In the genomic region with DNA sequence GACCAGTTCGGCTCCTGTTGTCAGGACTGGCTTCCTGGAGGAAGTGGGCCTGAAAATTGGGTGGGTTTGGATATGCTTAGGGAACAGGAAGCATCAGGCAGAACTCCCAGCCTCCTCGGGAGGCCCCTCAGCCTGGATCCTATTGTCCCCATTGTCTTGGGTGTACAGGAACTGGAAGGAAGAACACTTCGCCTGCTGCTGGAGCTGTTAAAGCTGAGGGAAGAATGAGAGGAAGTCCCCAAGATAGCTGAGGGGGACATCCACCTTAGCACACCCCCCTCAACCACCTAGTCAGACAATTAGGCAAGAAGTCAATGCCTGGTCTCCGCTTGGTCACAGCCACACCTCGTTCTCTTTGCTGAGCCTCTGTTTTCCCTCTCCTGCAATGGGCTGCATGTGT, we compare ENCODE assay signal across 13 mouse cellular contexts. TPM values are rescaled to one million over a fixed set of nuclear protein-coding genes. Genes with fewer than 3 reads are reported as not detected.
DNase-seq lines count a peak whose midpoint lies in the region; ATAC-seq and TF ChIP-seq lines count a peak whose summit lies in the region.
"Had no signal": no experiment of that assay in that cellular context is flagged by ENCODE, and none has a peak within 500 bp of the region (broad histone marks: within the 10 kb centered on the region; RNA-seq: fewer than 3 reads in every experiment).

No protein-coding gene starts in this region.

- no peak for TF ChIP-seq CTCF in lung, adult 2 months (IDR thresholded peaks at IDR 0.05; ENCODE audit: insufficient read depth, low read length)
- no peak for TF ChIP-seq CTCF in thymus, adult 2 months (IDR thresholded peaks at IDR 0.05; ENCODE audit: borderline replicate concordance, control insufficient read depth, extremely low read depth, insufficient read depth, low read length, poor library complexity)

- no peaks in the 10 kb centered on the region for H3K9me3 ChIP-seq in kidney, embryonic 15.5 days (replicated peaks)
- no peaks in the 10 kb centered on the region for H3K9me3 ChIP-seq in stomach, embryonic 16.5 days (replicated peaks; ENCODE audit: control insufficient read depth, low read length)

- no peak for ATAC-seq in kidney, embryonic 15.5 days (replicated peaks; ENCODE audit: low FRiP score)
- no peak for ATAC-seq in stomach, embryonic 16.5 days (ENCODE audit: insufficient read depth, low FRiP score)
- ATAC-seq: Patski had no signal

- peak overlapping the region; percentile 97 for H3K27ac ChIP-seq in kidney, embryonic 15.5 days
- H3K27ac ChIP-seq in stomach, embryonic 16.5 days (ENCODE audit: low read length), result peak overlapping the region; percentile 86; the same call in 1 of the 2 replicates
- H3K27ac ChIP-seq in thymus, adult 2 months (ENCODE audit: control insufficient read depth, insufficient read depth, low read length), result no peak overlapping the region

- no peak overlapping the region for H3K4me3 ChIP-seq in lung, adult 2 months (replicated peaks; ENCODE audit: extremely low read depth, low read depth, low read length)
- no peak overlapping the region for H3K4me3 ChIP-seq in kidney, embryonic 15.5 days (replicated peaks)
- H3K4me3 ChIP-seq in stomach, embryonic 16.5 days (replicated peaks; ENCODE audit: low read length), result no peak overlapping the region
- no peak overlapping the region for H3K4me3 ChIP-seq in thymus, adult 2 months (ENCODE audit: control insufficient read depth, insufficient read depth, low read length)

- no peak for TF ChIP-seq POLR2A in lung, adult 2 months (IDR thresholded peaks at IDR 0.05; ENCODE audit: borderline replicate concordance, extremely low read depth, low read depth, low read length)
- no peak for TF ChIP-seq POLR2A in thymus, adult 2 months (IDR thresholded peaks at IDR 0.05; ENCODE audit: control insufficient read depth, extremely low read depth, insufficient read depth, low read length, poor library complexity)

- peak overlapping the region; percentile 14; the same call in 1 of the 2 replicates for H3K9ac ChIP-seq in kidney, embryonic 15.5 days
- peak overlapping the region; percentile 4; the same call in 1 of the 2 replicates for H3K9ac ChIP-seq in stomach, embryonic 16.5 days (ENCODE audit: low read length)

- peak; percentile 43 for DNase-seq in adrenal gland, postnatal 14 days
- no peak for DNase-seq in adrenal gland, postnatal 4 days (ENCODE audit: low spot score in 2 of 2)
- DNase-seq in lung, postnatal 10 days, result peak; percentile 49
- no peak for DNase-seq in lung, adult 2 months
- DNase-seq in urinary bladder, postnatal 10 days (ENCODE audit: low spot score), result no peak
- no peak for DNase-seq in thymus, adult 2 months
- DNase-seq: midbrain, embryonic 14.5 days had no signal

- 51% methylated on average over 5 of the region's 5 CpGs for WGBS in lung, adult 2 months
- WGBS in kidney, embryonic 15.5 days, result 65% methylated on average over 5 of the region's 5 CpGs
- 57% methylated on average over 5 of the region's 5 CpGs for WGBS in stomach, embryonic 16.5 days
- WGBS in thymus, adult 2 months, result 76% methylated on average over 5 of the region's 5 CpGs

- peak overlapping the region; percentile 53; the same call in 1 of the 2 replicates for H3K4me2 ChIP-seq in kidney, embryonic 15.5 days
- no peak overlapping the region for H3K4me2 ChIP-seq in stomach, embryonic 16.5 days (ENCODE audit: low read depth, low read length)

- no peaks in the 10 kb centered on the region for H3K27me3 ChIP-seq in kidney, embryonic 15.5 days
- H3K27me3 ChIP-seq in stomach, embryonic 16.5 days (ENCODE audit: control insufficient read depth, insufficient read depth, low read length), result no peaks in the 10 kb centered on the region
- no peaks in the 10 kb centered on the region for H3K27me3 ChIP-seq in thymus, adult 2 months (ENCODE audit: control insufficient read depth, insufficient read depth, low read length)
- H3K27me3 ChIP-seq: Patski had no signal

- peaks cover 13% of the 10 kb centered on the region for H3K4me1 ChIP-seq in lung, adult 2 months (ENCODE audit: control insufficient read depth, insufficient read depth, low read length)
- peaks cover 95% of the 10 kb centered on the region for H3K4me1 ChIP-seq in kidney, embryonic 15.5 days
- H3K4me1 ChIP-seq in stomach, embryonic 16.5 days (ENCODE audit: control insufficient read depth, insufficient read depth, low read length), result peaks cover 88% of the 10 kb centered on the region
- no peaks in the 10 kb centered on the region for H3K4me1 ChIP-seq in thymus, adult 2 months (replicated peaks; ENCODE audit: control insufficient read depth, insufficient read depth, low read length)

- no peaks in the 10 kb centered on the region for H3K36me3 ChIP-seq in kidney, embryonic 15.5 days
- H3K36me3 ChIP-seq in stomach, embryonic 16.5 days (ENCODE audit: control insufficient read depth, insufficient read depth, low read length), result no peaks in the 10 kb centered on the region
- H3K36me3 ChIP-seq in thymus, adult 2 months (ENCODE audit: control insufficient read depth, insufficient read depth, low read length), result no peaks in the 10 kb centered on the region

RNA-seq across cellular contexts. Expression of gene Hspg2, which starts 9.7 kb away (rescaled TPM):
- 230 and 242 TPM in 2 replicates for total RNA-seq in adrenal gland, postnatal 14 days (2021)
- total RNA-seq in adrenal gland, postnatal 4 days (2021), result 100 to 1,000 TPM; 170 to 191 TPM
- 67.8 and 76.2 TPM in 2 replicates for polyA plus RNA-seq in lung, adult 2 months (2012; rRNA removed)
- 34.2 and 35.7 TPM in 2 replicates for polyA plus RNA-seq in kidney, embryonic 15.5 days (2015; fragmentation: Nextera tagmentation; extraction: Ambion mirVana)
- polyA plus RNA-seq in stomach, embryonic 16.5 days (2015; fragmentation: Nextera tagmentation; extraction: Ambion mirVana), result 29.5 and 31.7 TPM in 2 replicates
- 21.6 and 25.6 TPM in 2 replicates for polyA plus RNA-seq in thymus, adult 2 months (2012; rRNA removed)

RNA-seq across cellular contexts. Expression of gene 1700013G24Rik, which starts 25.2 kb away (rescaled TPM):
- total RNA-seq in adrenal gland, postnatal 14 days (2021), result not detected in 2 replicates
- not detected for total RNA-seq in adrenal gland, postnatal 4 days (2021)
- polyA plus RNA-seq in lung, adult 2 months (2012; rRNA removed), result 0.15 TPM in 1 of 2 replicates, not detected in the other
- not detected in 2 replicates for polyA plus RNA-seq in kidney, embryonic 15.5 days (2015; fragmentation: Nextera tagmentation; extraction: Ambion mirVana)
- not detected in 2 replicates for polyA plus RNA-seq in stomach, embryonic 16.5 days (2015; fragmentation: Nextera tagmentation; extraction: Ambion mirVana)
- polyA plus RNA-seq in thymus, adult 2 months (2012; rRNA removed), result 0.22 TPM in 1 of 2 replicates, not detected in the other
- total RNA-seq: left cerebral cortex, postnatal 10 days had no signal
- polyA plus RNA-seq: brain, embryonic 14.5 days; embryonic facial prominence, embryonic 11.5 days; midbrain, embryonic 14.5 days; Patski had no signal

RNA-seq across cellular contexts. Expression of gene Cela3b, which starts 48.0 kb away (rescaled TPM):
- not detected in 2 replicates for total RNA-seq in adrenal gland, postnatal 14 days (2021)
- total RNA-seq in adrenal gland, postnatal 4 days (2021), result 100 to 1,000 TPM in 1 of 2 experiments, not detected in 1; 918 TPM
- polyA plus RNA-seq in lung, adult 2 months (2012; rRNA removed), result 0.57 and 12.5 TPM in 2 replicates
- polyA plus RNA-seq in kidney, embryonic 15.5 days (2015; fragmentation: Nextera tagmentation; extraction: Ambion mirVana), result not detected in 2 replicates
- 406 and 529 TPM in 2 replicates for polyA plus RNA-seq in stomach, embryonic 16.5 days (2015; fragmentation: Nextera tagmentation; extraction: Ambion mirVana)
- 1.1 and 1.4 TPM in 2 replicates for polyA plus RNA-seq in thymus, adult 2 months (2012; rRNA removed)
- total RNA-seq: left cerebral cortex, postnatal 10 days had no signal
- polyA plus RNA-seq: brain, embryonic 14.5 days; embryonic facial prominence, embryonic 11.5 days; midbrain, embryonic 14.5 days; Patski had no signal

Comparison
In these comparisons a context has a peak if more than half of its experiments do, and no peak if none do; other contexts are left out.
1. DNase-seq: peak in adrenal gland, postnatal 14 days (single experiment) and lung, postnatal 10 days (single experiment); none in adrenal gland, postnatal 4 days (0 of 2), lung, adult 2 months (single experiment), urinary bladder, postnatal 10 days (single experiment) and thymus, adult 2 months (single experiment).
2. RNA of gene Cela3b, which starts 48.0 kb away (polyA plus RNA-seq): 406 to 529 TPM in stomach, embryonic 16.5 days; 1.1 to 1.4 TPM in thymus, adult 2 months, 0.57 to 12.5 TPM in lung, adult 2 months and not detected in kidney, embryonic 15.5 days; every median in the first group is over 10 times any median in the second.